Comparison of ENCODE assay signal across 22 mouse cellular contexts in the genomic region with DNA sequence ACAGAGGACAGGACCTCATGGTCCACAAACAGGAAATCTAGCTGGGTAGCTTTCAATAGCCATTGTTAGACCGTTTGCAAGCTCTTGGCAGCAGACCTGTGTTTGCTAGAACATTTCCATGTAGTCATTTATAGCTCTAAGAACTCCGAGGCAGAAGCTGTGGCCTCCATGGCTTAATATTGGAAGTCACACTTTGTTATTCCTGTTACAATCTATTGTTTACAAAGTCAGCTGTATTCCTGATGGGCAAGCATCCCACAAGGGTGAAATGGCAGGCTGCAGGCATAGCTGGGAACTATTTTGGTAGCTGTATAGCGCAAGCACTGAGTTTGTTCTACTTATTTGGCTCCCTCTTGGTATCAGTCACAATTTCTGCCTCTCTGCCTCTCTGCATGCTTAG.
A peak's percentile ranks its signal among the peaks of the same experiment; 100 is the strongest.
DNase-seq lines count a peak whose midpoint lies in the region; ATAC-seq and TF ChIP-seq lines count a peak whose summit lies in the region.
"Had no signal": no experiment of that assay in that cellular context is flagged by ENCODE, and none has a peak within 500 bp of the region (broad histone marks: within the 10 kb centered on the region; RNA-seq: fewer than 3 reads in every experiment).

No protein-coding gene starts in this region.

- intact Hi-C loops in heart, adult 2 months (cut with DNase I), result no loop called here
- intact Hi-C loops in heart, postnatal 14 days (cut with DNase I), result no loop called here
- intact Hi-C loops in gastrocnemius, postnatal 36 days (cut with DNase I), result no loop called here

- H3K36me3 ChIP-seq in heart, adult 2 months (ENCODE audit: control insufficient read depth, insufficient read depth, low read length), result no peaks in the 10 kb centered on the region
- H3K36me3 ChIP-seq in heart, embryonic 12.5 days, result no peaks in the 10 kb centered on the region
- H3K36me3 ChIP-seq: embryonic facial prominence, embryonic 15.5 days; forebrain, embryonic 10.5 days; heart, embryonic 13.5 days; intestine, embryonic 15.5 days had no signal

- H3K4me3 ChIP-seq in heart, adult 2 months, result no peak overlapping the region
- H3K4me3 ChIP-seq in heart, embryonic 12.5 days, result no peak overlapping the region
- H3K4me3 ChIP-seq: embryonic facial prominence, embryonic 15.5 days; erythroblast, embryonic 14.5 days; forebrain, embryonic 10.5 days; gastrocnemius, adult 2 months; heart, embryonic 13.5 days; intestine, embryonic 15.5 days had no signal

- peak overlapping the region; percentile 43 for H3K27ac ChIP-seq in heart, adult 2 months
- no peak overlapping the region for H3K27ac ChIP-seq in heart, embryonic 12.5 days (ENCODE audit: poor library complexity, severe bottlenecking)
- H3K27ac ChIP-seq: embryonic facial prominence, embryonic 15.5 days; forebrain, embryonic 10.5 days; gastrocnemius, adult 2 months; heart, embryonic 13.5 days; hindbrain, embryonic 14.5 days; intestine, embryonic 15.5 days had no signal

- DNase-seq in heart, adult 2 months, result peak; percentile 17 to 28
- peak; percentile 27 to 44 for DNase-seq in heart, adult 9 months (ENCODE audit: low spot score in 2 of 2)
- peak; percentile 5 to 6 for DNase-seq in heart, postnatal 14 days
- no peak for DNase-seq in cerebellum, postnatal 14 days
- DNase-seq in gastrocnemius, postnatal 36 days, result no peak
- DNase-seq: adrenal gland, postnatal 14 days; cerebellum, adult 18-20 months; cerebellum, adult 9-11 months; gastrocnemius, adult 2 months; gastrocnemius, postnatal 25 days; kidney, adult 18-20 months had no signal

- ATAC-seq in heart, embryonic 12.5 days (ENCODE audit: insufficient number of reproducible peaks, low FRiP score), result no peak
- ATAC-seq: activated CD4-positive, CD25-positive, alpha-beta regulatory T cell, adult 4 months; forebrain, embryonic 14.5 days; intestine, embryonic 15.5 days; Patski had no signal

- no peak overlapping the region for H3K4me2 ChIP-seq in heart, embryonic 12.5 days
- H3K4me2 ChIP-seq: embryonic facial prominence, embryonic 15.5 days; heart, embryonic 13.5 days; hindbrain, embryonic 14.5 days; intestine, embryonic 15.5 days had no signal

- no peaks in the 10 kb centered on the region for H3K79me2 ChIP-seq in heart, adult 2 months (replicated peaks; ENCODE audit: control insufficient read depth, insufficient read depth, low read length)

- H3K4me1 ChIP-seq in heart, adult 2 months (ENCODE audit: control insufficient read depth, insufficient read depth, low read length), result no peaks in the 10 kb centered on the region
- H3K4me1 ChIP-seq in heart, embryonic 12.5 days (replicated peaks), result no peaks in the 10 kb centered on the region
- H3K4me1 ChIP-seq: embryonic facial prominence, embryonic 15.5 days; forebrain, embryonic 10.5 days; heart, embryonic 13.5 days; intestine, embryonic 15.5 days had no signal

- H3K9me3 ChIP-seq in heart, embryonic 12.5 days (replicated peaks), result no peaks in the 10 kb centered on the region
- H3K9me3 ChIP-seq: embryonic facial prominence, embryonic 15.5 days; forebrain, embryonic 10.5 days; heart, embryonic 13.5 days; intestine, embryonic 15.5 days had no signal

- no peaks in the 10 kb centered on the region for H3K27me3 ChIP-seq in heart, adult 2 months (ENCODE audit: control insufficient read depth, insufficient read depth, low read length)
- no peaks in the 10 kb centered on the region for H3K27me3 ChIP-seq in heart, embryonic 12.5 days (replicated peaks)
- H3K27me3 ChIP-seq: CH12.LX; embryonic facial prominence, embryonic 15.5 days; heart, embryonic 13.5 days; intestine, embryonic 15.5 days had no signal

- TF ChIP-seq EP300 in heart, adult 2 months (IDR thresholded peaks at IDR 0.05; ENCODE audit: insufficient read depth, low read depth, low read length), result no peak

- no peak overlapping the region for H3K9ac ChIP-seq in heart, adult 2 months (ENCODE audit: low read depth, low read length)
- H3K9ac ChIP-seq in heart, embryonic 12.5 days, result no peak overlapping the region
- H3K9ac ChIP-seq: embryonic facial prominence, embryonic 15.5 days; heart, embryonic 13.5 days; hindbrain, embryonic 14.5 days; intestine, embryonic 15.5 days had no signal

- no peak for TF ChIP-seq CTCF in heart, adult 2 months (IDR thresholded peaks at IDR 0.05)

- 30% methylated on average over 3 of the region's 3 CpGs for WGBS in heart, adult 2 months
- 66% methylated on average over 3 of the region's 3 CpGs for WGBS in heart, embryonic 12.5 days

- TF ChIP-seq POLR2A in heart, adult 2 months (IDR thresholded peaks at IDR 0.05; ENCODE audit: insufficient read depth, low read depth, low read length), result no peak

Comparison
In these comparisons a context has a peak if more than half of its experiments do, and no peak if none do; other contexts are left out.
1. DNase-seq: peak in heart, adult 2 months (2 of 2), heart, adult 9 months (2 of 2) and heart, postnatal 14 days (2 of 2); none in cerebellum, postnatal 14 days (0 of 2) and gastrocnemius, postnatal 36 days (0 of 2).